Mouse (Mus musculus) lung, adult 2 months (tissue): ENCODE measurements at regions not wholly inside any gene's neighbourhood (a gene's known extent, or its start where the extent isn't known, plus 50 kb on each side); places are given as distances from the start of the nearest gene placed in this dataset.

Source experiments
- CTCF ChIP-seq: fragments of 200-500 bp; IDR thresholded peaks from 2 replicates; pipeline ENCODE4 v1.5.1; 2011; ENCODE audit warnings: mild to moderate bottlenecking, low read length, control low read depth; ENCODE audit not compliant: insufficient read depth
- POLR2A ChIP-seq: fragments of 200-500 bp; IDR thresholded peaks from 2 replicates; pipeline ENCODE4 v1.6.1; 2011; ENCODE audit warnings: low read depth, mild to moderate bottlenecking, control low read depth, low read length, borderline replicate concordance; ENCODE audit errors: extremely low read depth

DNA sequence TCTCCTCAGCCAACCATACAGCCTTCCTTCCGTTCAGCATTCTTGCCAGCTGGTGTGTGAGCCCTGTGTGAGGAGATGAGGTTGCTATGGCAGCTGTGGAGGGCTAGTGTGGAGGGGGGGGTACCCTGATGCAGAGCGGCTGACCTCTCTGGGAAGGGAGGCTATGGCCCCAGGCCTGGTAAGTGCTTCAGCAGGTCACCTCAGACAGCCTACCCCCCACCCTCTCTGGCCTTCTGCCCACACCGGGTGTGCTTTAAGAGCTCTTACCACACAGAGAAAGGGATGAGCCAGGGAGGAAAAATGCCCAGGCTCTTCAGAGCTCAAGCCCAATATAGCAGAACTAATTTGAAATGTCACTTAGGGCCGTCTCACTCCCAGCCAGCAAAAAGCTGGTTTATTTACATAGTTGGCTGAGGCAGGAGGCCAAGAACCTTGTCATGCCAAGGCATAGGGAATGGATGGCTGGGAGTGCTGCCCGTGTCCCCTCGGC lies 69.1 kb upstream of the Pja1 start:
- TF ChIP-seq POLR2A (no peak), CTCF (no peak)
